Mouse (Mus musculus) left cerebral cortex, adult 11 months (tissue): ENCODE data around the gene Lsm2.
"Not testable (repeated sequence)": the region's sequence is repeated elsewhere in the genome, so short reads cannot be mapped to it uniquely, and the experiment has no call there.

ENCODE experiments used
- DNase-seq: peaks from one replicate; pipeline ENCODE4 v3.0.0; 2022; ENCODE audit warnings: low spot score

The Lsm2 gene

DNA sequence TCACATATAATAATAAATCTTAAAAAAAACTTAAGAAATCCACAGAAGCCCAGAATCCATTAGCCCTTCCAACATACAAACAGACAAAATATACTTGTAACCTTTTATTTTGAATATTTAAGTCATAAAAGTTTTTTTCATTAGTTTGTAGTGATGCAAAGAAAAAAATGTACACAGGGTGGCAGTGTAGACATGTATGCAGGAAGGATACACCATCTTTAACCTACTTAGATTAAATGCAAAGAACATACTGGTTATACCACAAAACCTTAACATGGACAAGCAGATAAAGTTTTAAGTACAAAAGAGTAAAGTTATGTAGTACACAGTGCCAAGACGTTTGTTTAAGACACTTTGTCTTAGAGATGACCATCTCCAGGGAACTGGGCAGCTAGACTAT lies 25.3 kb upstream of the Lsm2 start:
- no peak for DNase-seq

- not testable (repeated sequence) for DNase-seq
These were observed 24.4 kb upstream of the Lsm2 start for GRCm38 (mm10) chr17:34957291-34957690.

DNA sequence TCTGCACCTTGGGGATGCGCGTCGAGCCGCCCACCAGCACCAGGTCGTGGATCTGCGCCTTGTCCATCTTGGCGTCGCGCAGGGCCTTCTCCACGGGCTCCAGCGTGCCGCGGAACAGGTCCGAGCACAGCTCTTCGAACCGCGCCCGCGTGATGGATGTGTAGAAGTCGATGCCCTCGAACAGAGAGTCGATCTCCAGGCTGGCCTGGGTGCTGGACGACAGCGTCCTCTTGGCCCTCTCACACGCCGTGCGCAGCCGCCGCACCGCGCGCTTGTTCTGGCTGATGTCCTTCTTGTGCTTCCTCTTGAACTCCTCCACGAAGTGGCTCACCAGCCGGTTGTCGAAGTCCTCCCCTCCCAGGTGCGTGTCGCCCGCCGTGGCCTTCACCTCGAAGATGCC lies 23.7 kb upstream of the Lsm2 start:
- not testable (repeated sequence) for DNase-seq

- DNase-seq = not testable (repeated sequence)
These were observed 22.9 kb upstream of the Lsm2 start for GRCm38 (mm10) chr17:34958734-34959129.

DNA sequence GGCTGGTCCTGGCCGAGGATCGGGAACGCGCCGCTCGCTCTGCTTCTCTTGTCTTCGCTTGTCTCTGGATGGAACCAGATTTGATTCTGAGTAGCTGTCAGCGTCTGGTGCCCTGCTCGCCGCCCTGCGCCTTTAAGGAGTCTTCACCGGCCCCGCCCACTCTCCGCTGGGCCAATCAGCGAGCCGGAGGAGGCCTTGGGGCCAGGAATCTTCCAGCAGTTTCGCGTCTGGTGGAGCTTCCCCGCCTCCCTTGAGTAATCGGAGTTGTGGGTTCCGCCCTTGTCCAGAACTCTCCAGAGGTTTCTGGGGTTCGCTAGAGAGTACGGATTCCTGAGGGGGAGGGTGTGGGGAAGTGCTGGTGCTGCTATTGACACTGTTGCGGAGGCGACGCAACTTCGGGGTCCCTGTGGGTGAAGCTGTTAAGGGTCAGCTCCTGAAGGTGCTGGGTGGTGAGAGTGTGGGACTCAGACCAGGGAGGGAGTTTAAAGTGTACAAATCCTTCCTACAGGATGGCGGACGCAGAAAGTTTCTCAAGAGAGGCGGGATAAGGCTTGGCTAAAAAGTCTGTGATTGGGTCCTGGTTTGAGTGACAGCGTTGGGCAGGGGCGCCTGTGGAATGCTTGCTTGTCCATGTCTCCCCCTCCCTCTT lies 22.4 kb upstream of the Lsm2 start, which contains the start of gene Hspa1b:
Gene Hspa1b (minus strand): TSS at position 109 of the 649 bp plus-strand sequence.
- DNase-seq = peak; percentile 72

DNA sequence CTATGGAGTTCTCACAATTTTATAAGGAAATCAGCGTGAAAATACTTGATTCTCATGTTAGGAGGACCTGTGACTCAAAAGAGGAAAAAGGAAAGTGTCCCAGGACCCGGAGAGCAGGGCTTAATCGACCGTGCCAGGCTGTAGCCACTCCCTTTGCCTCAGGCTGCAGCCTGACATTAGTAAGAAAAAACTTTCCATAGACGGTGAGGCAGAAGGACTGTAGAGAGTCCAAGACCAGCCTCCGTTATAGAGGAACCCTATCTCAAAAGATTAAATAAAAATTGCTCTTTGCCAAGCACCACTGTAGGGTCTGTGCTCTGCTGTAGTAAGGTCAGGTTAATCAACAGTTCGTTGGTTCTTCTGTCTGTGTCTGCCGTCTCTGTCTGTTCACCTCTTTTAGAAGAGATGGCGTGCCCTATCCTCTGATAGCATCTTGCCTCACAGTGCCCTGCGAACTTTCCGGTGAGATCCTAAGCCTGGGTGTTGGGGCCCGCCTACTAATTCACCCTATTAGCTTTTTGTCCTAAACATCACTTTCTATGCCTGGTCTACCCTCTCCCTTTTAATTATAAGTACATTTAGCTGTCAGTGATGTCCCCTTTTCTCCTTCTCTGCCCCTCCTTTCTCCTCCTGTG lies 21.7 kb upstream of the Lsm2 start:
- no peak for DNase-seq

GRCm38 (mm10) chr17:34960702-34961493 lies 20.8 kb upstream of the Lsm2 start:
- no peak for DNase-seq

DNA sequence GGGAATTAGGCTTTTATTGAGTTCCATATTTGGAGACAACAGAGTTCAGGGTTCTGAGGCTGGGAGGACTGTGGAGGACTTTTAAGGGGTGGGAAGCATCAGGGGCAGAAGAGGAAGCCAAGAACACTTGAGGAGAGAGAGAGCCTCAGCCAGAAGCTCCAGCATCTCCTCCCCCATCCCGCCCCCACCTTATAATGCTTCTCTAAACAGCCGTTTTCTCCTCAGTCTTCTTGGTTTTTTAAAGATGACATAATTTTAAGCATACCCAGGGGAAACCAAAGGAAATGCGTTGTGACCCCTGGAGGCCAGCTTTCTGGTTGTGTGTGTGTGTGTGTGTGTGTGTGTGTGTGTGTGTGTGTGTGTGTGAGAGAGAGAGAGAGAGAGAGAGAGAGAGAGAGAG lies 19.5 kb upstream of the Lsm2 start:
- no peak for DNase-seq

DNA sequence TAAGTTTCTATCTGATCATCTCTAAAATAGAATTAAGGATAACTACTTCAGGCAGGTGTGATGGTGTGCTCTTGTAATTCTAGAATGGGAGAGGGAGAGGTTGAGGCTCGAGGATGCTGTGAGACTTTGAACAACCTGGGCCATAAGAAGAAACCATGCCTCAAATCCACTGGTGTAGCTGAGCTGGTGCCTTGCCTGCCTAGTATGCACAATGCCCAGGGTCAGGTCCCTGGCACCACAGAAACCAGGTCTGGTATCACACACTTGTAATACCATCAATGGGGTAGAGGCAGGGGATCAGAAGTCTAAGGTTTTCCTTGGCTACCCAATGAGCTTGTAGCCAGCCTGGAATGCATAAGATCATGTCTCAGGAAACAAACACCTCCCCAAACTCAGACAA lies 18.8 kb upstream of the Lsm2 start:
- DNase-seq = no peak

- no peak for DNase-seq
These were observed 17.0 kb upstream of the Lsm2 start for GRCm38 (mm10) chr17:34964640-34965049.

- DNase-seq = no peak
These were observed 16.0 kb upstream of the Lsm2 start for GRCm38 (mm10) chr17:34965627-34966026.

- DNase-seq = not testable (repeated sequence)
These were observed 11.8 kb upstream of the Lsm2 start, which contains the start of gene Gm20481 for GRCm38 (mm10) chr17:34969822-34970221. TSS of gene Gm20481 (plus strand) at chr17:34969912.

GRCm38 (mm10) chr17:34970850-34971249 lies 10.8 kb upstream of the Lsm2 start:
- DNase-seq = not testable (repeated sequence)

DNA sequence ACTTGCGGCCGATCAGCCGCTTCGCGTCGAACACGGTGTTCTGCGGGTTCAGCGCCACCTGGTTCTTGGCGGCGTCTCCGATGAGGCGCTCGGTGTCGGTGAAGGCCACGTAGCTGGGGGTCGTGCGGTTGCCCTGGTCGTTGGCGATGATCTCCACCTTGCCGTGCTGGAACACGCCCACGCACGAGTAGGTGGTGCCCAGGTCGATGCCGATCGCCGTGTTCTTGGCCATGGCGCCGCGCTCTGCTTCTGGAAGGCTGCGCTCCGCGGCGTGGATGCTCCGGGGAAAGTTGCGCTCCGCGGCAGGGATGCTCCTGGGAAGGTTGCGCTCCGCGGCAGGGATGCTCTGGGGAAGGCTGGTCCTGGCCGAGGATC lies 10.0 kb upstream of the Lsm2 start:
- not testable (repeated sequence) for DNase-seq

GRCm38 (mm10) chr17:34972069-34972749 lies 9.5 kb upstream of the Lsm2 start, which contains the start of the genes Hspa1a and Hspa1l:
TSS of gene Hspa1a (minus strand) at chr17:34972156.
TSS of gene Hspa1l (plus strand) at chr17:34972703.
- DNase-seq = peak; percentile 74

GRCm38 (mm10) chr17:34975581-34976492 lies 5.8 kb upstream of the Lsm2 start:
- no peak for DNase-seq

DNA sequence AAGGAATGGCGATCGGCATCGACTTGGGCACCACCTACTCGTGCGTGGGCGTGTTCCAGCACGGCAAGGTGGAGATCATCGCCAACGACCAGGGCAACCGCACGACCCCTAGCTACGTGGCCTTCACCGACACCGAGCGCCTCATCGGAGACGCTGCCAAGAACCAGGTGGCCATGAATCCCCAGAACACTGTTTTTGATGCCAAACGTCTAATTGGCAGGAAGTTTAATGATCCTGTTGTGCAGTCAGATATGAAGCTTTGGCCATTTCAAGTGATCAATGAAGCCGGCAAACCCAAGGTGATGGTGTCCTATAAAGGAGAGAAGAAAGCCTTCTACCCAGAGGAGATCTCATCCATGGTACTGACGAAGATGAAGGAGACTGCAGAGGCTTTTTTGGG lies 4.7 kb upstream of the Lsm2 start:
- DNase-seq = no peak

DNA sequence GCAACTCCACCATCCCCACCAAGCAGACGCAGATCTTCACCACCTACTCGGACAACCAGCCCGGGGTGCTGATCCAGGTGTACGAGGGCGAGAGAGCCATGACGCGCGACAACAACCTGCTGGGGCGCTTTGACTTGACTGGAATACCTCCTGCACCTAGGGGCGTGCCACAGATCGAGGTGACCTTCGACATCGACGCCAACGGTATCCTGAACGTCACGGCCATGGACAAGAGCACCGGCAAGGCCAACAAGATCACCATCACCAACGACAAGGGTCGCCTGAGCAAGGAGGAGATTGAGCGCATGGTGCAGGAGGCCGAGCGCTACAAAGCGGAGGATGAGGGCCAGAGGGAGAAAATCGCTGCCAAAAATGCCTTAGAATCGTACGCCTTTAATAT lies 3.4 kb upstream of the Lsm2 start:
- DNase-seq = no peak

GRCm38 (mm10) chr17:34979631-34980030 lies 2.0 kb upstream of the Lsm2 start:
- DNase-seq = no peak

DNA sequence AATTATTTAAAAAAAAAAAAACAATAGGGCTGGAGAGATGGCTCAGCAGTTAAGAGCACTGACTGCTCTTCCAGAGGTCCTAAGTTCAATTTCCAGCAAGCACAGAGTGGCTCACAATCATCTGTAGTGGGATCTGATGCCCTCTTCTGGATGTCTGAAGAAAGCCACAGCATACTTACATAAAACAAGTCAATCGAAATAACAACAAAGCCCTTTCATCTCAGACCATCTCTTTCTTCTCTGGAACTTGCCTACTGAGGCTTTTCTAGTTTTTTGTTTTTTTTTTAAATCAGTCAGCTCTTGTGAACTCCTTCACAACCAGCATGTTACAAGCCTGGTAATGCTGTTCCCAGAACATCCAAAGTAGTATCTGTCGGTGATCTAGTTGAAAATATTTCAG lies 1.0 kb upstream of the Lsm2 start:
- no peak for DNase-seq

- no peak for DNase-seq
These were observed 666 bp downstream of the Lsm2 start for GRCm38 (mm10) chr17:34982328-34982727.
